Mouse (Mus musculus): ENCODE data around the gene Gm20518. TPM values are rescaled to one million over a fixed set of nuclear protein-coding genes. Genes with fewer than 3 reads are reported as not detected.

Gm20518 gene
- polyA plus RNA-seq, 2 experiments from 2014 or later, result 0.28 to 0.38 TPM

DNA sequence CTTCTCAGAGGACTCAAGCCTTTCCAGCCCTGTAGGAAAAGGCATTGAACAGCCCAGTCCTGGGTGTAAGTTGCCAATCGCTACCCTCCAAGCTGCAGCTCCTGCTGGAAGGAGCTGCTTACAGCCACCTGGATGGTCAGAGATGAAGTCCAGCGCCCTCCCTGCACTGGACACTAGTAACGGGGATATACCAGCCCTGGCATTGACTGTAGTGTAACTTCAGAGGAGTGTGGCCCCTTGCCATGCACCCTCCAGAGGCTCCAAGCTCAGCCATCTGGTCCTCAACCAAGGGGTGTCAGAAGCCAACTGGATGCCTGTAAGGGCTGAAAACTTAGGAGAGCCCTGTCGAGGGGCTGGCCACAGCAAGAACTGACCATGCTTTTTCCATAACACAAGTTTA lies 51.5 kb downstream of the Gm20518 start:
- no peak for ATAC-seq

DNA sequence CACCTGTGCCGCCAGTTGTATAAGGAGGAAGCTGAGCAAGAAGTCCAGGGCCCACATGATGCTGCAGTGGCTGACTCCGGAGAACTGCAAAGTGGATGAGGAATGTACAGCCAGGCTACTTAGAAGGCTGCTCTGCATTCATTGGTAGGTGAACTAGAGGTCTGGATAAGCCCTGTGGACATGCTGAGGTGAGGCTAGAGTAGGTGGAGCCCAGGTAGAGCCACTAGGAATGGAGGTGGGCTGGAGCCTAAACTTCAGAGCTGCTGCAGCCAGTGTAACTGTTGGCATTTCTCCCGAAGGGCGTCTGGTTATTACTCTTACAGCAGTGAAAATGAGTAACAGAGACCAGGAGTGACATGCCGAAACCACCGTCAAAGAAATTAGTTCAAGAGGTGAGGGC lies 53.4 kb downstream of the Gm20518 start, which contains the start of gene Car15:
Car15 (minus strand) TSS at position 314 of the 400 bp plus-strand sequence.
- no peak for ATAC-seq

DNA sequence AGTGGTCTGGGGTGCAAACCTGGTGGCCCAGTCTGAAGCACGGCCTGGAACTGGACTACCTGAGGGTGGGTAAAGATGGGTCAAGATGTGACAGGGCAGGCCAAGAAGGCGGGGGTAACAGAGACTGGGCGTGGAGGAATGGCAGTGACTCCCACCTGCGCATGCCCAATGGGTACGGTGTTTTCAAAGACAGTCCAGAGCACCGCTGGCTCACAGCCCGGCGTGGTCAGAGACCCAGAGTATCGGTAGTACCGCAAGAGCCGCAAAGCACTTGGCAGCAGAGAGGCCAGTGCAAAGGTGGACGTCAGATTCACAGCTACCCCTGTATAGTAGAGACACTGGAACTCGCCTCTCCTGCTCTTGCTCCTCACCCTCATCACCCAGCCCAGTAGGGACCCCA lies 56.0 kb downstream of the Gm20518 start:
- ATAC-seq, result no peak

DNA sequence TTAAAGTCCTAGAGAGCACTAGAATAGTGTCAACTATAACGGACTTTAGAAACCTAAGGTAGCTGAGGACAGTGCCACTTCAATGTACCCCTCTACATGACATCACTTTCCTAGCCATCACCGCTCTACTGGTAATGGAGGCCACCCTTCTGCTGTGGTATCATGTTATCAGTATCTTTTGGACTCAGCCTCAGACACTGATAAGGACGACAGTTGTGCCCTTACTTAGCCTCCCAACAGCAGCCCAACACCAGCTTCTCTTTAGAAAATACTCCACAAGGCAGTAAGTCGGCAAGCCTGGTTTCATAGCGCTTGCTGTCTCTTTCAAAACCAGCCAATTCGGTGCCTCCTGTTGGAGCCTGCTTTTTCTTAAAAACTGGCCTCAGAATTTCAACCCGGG lies 56.9 kb downstream of the Gm20518 start:
- ATAC-seq, result no peak

DNA sequence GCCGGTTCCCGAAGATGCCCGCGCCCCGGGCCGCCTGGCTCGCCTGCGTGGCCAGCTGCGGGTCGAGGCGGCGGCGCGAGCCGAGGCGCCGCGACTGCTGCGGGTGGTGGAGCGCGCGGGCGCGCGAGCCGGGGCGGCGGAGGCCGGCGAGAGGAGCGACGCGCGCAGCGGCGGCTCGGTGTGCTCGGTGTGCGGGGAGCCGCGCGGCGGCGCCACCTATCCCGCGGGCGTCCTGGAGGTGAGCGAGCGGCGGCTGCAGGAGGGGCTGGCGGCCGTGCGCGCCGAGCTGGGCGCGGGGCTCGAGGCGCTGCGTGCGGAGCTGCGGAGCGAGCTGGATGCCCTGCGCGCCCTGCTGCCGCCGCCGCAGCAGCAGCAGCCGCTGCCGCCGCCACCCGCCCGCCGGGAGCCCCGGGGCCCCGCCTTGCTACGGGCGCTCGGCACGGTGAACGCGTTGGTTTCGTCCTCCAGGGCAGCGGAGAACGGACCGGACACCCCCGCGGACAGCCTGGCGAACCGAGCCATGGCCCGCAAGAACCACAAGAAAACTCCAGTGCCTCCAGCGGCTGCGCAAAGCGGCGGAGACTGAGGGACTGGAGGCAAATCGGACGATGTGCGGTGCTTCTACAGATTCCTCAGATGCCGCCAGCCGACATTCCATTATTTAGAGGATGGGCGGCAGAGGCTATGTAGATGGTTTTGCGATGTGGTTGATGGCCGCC lies 57.6 kb downstream of the Gm20518 start:
- ATAC-seq, result no peak

DNA sequence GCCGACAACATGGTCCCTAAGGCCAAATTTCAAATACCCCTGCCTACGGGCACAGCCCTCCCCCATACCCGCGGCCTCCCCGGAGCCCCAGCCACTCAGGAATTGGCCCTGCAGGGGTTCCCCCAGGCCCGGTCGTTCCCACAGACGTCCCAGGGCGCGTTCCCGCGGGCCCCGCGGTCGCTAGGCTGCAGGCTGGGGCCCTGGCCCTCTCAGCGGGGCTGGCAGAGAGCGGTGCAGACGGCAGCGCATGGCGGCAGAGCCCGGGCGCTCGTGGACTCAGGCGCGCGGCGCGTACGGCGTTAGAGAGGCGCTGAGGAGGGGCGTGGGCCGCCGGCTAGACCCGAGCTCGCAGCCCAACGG lies 58.2 kb downstream of the Gm20518 start:
- no peak for ATAC-seq

DNA sequence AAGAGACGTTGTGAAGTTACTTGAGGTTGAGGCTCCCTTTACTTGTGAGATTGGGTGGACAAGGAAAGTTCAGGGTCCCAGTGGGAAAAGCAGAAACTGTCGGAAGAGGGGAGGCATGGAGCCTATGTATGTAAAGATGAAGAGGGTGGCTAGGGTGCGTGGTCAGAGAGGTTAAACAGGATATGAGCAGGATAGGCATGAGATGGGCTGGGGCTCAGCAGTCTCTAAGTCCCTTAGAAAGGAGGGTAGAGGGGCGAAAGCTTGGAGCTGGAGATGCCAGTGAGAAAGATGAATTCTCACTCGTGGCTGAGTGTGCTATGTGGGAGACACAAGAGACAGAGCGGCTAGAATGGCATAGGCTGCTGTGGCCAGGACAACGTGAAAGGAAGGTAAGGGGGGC lies 58.6 kb downstream of the Gm20518 start, which contains the start of gene B830017H08Rik:
B830017H08Rik (plus strand) TSS at position 301 of the 400 bp plus-strand sequence.
- ATAC-seq, result no peak

DNA sequence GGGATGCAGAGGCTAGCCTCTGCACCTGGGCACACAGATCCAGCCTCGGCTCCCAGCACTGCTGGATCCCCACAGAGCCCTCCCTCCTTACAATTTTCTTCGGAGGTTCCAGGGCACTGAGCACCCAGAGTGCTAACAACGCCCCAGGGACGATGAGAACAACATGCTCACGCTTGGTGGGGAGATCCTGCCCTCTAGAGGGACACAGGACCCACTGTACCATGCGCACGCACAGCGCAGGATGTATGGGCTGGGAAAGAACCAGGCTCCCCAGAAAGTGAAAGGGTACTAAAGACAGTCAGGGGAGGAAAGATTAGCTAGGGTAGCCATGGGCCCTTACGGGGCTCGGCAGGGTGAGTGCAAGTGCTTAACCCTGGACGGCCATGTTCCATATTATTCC lies 59.7 kb downstream of the Gm20518 start:
- no peak for ATAC-seq

DNA sequence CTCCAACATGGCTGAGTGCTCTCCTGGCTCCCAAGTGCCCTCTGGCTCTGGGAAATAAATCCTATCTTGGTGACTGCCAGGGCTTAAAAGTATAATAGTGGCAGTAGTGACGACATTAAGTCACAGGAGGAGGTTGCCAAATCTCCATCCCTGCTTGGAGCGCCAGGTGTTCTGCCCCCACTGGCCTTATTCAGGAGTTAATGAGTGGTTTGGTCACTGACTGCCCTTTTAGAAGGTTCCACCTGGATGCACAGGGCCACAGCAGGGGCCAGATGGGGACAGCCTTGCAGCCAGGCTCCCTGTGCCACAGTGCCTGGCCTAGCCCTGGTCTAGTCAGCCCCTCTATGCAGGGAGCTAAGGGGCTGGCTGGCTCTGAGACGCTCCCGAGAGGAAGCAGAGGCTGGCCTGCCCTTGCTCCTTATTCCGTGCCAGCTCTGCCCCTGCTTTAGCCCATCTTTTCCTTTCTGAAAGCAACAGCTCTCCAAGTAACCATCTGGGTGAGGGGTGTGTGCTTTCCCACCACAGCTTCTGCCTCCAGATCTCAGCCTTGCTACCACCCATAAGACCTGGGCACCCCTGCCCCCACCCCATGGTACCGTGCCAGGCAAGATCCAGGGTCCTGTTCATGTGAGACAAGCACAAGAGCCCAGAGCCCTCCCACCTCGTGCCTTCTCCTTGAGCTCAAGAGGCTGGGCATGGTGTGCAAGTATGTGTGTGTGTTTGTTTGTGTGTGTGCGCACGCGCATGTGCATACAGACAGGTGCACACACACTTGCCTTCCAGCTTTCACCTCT lies 60.9 kb downstream of the Gm20518 start:
- ATAC-seq, result no peak

DNA sequence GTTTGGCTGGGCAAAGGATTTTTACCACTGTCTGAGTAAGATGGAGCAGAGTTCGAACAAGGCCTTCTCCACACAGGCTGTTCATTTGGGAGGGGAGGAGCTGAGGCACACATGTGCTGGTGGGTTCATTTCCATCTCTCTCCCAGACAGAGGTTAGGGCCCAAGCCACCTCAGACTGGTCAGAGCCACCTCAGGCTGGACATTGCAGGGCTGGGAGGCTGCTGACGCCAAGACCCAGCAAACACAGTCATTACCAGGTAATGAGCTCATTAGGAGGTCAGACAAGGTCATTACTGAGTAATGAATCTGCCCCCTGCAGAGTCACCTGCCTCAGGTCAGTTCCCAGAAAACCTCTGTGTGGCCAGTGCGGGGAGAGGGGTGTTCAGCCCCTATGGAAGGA lies 62.6 kb downstream of the Gm20518 start:
- ATAC-seq, result no peak

DNA sequence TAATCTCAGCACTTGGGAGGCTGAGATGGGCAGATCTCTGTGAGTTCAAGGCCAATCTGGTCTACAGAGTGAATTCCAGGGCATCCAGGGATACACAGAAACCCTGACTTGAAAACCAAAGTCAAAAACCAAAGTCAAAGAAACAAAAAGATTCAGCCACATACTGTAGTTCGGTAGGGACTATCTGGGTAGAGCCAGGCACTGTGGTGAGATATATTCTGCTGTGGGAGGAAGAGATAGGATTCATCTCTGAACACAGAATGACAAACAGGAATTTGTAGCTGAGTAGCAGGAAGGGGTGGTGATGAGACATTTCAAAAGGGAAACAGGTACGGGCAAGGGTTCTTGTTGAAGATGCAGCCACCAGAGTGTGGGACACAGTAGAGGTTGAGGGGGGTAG lies 63.2 kb downstream of the Gm20518 start:
- no peak for ATAC-seq

DNA sequence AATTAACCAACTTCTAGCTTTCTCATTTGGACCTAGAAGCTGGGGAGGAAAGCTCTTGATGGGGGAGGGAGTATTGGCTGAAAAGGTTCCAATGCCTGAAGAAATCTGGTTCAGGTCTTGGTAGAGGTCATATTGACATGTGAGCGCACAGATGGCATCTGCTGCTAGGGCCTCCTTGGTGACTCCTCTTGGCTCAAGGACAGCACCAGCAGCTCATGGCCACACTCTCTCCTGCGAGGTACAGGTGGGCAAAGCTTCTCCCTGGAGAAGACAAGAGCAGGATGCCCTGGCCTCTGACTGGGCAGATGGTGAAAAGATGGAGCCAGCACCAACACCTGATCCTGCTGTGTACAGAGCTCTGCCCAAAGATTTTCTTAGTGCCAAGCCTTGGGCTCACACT lies 65.0 kb downstream of the Gm20518 start:
- no peak for ATAC-seq

DNA sequence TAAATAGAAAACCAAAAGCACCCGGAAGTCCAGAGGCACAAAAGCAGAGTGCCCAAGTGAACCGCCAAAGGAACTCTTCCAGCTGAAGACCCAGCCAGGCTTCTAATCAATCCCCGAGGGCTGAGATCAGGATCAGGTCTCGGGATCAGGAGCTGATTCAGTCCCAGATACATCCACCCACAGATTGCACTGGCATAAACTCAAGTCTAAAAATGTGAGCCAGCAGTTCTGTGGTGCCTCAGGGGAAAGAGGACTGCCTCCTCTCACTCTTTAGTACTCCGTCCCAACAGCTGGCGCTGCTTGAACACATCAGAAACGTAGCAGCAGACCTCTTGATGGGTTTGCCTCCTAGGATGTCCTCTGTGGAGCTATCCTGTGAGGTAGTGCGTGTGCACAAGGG lies 74.9 kb downstream of the Gm20518 start:
- ATAC-seq, result no peak

DNA sequence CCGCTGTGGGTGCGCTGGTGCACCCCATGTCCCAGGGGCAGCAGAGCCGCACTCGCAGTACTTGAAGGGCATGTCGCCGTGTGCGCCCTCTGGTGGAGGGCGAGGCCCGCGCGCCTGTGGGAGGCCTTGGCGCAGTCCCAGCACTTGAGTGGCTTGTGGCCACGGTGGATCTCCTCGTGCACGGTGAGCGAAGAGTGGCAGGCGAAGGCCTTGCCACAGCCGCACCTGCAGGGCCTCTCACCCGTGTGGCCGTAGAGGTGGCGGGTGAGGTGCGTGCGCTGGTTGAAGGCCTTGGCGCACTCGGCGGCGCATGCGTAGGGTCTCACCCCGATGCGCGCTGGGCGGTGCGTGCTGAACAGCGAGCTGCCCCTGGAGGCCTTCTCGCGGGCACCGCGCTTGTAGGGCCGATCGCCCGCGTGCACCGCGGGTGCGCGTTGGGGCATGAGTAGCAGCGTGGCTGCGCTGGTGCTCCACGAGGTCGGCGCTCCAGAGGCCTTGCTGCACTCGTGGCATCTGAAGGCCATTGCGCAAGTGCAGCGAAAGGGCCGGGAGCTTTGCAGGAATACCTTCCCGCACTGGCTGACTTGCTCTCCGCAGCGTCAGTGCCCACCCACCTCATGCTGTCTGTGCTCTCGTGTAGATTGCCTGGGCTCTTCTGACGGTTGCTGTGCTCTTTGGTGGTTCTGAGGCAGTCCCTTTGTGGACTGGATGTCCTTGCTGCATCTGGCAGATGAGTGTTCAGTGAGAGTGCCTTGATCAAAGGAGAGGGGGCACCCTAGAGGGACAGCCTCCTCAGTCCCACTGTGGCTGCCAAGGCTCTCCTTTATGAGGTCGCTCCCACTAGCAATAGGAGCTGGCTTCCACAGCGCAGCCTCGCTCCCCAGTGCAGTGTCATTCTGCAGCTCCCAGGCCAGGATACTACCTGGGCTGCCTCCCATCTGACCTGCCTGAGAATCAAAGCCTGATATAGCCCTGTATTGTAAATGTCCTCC lies 75.8 kb downstream of the Gm20518 start:
- ATAC-seq, result peak; percentile 90

DNA sequence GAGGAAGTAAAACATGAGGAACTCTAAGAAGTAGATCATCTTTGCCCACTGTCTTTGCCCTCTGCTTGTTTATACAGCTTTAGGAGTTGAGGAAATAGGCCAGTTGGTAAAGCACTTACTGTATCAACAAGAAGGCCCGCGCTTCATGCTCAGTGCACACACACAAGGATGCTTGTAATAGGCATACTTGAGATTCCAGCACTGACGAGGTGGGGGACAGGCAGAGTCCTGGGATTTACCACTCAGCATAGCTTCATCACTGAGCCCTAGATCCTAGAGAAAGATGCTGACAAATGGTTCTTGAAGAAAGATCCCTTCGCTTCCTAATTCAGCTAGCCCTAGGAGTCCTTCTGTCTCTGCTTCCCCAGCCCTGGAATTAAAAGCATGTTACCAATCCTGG lies 78.3 kb downstream of the Gm20518 start:
- no peak for ATAC-seq

DNA sequence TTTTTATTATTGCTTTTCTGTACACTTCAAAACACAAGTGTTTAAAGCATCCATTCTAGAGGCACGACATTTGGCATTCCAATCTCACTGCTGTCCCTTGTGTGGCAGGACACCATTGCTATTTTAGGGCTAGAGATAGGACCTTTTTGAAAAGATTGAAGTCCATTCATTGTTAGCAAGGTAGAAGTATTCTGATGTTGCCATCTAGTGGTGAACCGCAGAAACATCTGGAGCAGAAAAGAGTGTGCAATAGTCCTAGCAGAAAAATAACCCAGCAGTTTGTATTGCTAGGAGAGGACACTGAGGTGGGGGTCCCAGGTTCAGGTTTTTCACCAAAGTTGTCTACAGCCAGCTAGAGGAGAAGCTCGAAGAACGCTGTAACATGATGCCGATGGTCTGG lies 79.4 kb downstream of the Gm20518 start:
- peak; percentile 35 for ATAC-seq

DNA sequence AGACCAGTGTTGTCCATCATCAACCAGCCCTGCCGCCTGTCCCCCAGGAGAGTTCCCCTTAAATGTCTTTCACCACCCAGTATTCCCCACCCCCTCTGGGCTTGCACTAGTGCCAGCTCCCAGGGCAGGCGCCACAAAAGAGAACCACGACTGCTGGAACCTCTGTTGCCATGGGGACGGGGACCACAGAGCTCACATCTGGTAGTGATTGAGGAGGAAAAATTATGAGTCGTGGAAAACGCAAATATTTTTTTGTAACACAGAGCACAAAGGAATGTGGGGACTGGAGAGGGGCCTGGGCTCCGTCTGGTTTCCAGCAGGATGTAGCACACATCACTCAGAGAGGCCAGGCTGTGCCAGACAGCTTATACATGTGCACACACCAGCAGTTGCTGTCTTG lies 81.8 kb downstream of the Gm20518 start:
- ATAC-seq, result no peak

DNA sequence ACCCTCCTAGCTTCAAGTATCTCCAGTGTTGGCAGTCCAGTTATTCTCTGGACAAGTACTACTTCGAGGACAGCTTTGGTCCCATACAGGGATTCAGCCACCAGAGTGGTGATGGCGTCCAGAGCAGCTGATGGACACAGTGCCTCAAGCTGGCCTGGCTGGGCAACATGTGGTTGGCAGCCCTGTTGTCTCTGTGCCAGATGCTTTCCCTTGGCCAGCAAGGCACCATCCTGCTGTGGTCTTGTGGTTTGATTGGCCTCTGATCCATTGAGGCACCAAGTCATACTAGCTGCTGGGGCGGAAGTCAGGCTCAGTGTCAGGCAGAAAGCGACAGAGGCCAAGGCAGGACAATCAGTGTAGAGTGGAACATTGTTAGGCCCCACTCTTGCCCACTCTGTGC lies 82.3 kb downstream of the Gm20518 start:
- no peak for ATAC-seq

DNA sequence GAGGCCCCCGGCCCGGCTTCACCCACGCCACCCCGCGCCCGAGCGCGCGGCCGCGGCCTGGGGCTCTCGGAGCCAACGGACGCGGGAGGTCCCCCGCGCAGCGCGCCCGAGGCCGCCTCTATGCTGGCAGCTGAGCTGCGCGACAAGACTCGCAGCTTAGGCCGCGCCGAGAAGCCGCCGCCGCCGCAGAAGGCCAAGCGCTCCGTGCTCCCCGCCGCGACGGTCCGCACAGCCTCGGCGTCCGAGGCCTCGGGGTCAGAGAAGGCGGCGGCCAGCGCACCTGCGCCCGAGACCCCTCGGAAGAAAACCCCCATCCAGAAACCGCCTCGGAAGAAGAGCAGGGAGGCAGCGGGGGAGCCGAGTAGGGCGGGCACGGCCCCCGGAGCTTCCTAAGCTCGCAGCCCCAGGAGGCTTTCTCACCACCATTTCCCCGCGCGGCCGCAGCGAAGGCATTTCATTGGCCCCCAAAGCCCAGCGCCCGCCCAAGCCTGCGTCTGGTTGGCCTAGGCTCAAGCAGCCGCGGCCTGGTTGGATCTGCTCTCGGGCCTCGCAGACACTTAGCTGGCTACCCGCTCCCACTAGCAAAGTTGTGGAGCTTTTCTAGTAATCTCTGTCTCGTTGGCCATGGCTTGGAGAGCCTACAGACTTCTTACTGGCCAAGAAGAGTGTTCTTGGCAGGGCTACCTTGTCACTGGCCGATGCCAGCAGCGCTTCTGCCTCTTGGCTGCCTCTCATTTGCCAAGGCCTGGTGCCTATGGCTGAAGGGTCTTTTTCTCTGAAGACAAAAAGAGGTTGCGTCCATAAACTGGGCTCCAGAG lies 84.1 kb downstream of the Gm20518 start:
- peak; percentile 93 for ATAC-seq

DNA sequence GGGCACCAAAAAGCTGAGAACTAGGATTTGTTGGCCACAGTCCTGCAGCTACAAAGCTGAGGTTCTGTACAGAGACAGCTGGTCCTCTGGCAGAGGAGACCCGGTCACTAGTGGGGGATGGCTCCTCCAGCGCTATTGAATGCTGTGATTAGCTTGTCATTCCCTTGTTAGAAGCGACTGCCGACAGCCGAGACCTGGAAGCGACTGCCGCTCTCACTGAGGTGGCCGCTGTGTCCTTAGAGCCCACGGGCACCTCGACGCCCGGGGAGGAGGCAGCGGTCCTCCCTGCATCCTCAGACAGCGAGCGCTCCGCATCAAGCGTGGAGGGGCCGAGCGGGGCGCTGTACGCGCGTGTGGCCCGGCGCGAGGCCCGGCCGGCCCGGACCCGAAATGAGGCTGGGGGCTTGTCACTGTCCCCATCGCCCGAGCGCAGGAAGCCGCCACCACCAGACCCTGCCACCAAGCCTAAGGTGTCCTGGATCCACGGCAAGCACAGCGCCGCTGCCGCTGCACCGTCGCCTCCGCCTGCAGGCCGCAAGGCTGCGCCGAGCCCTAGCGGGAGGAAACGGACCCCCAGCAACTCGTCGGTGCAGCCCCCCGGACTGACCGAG lies 84.8 kb downstream of the Gm20518 start:
- peak; percentile 1 for ATAC-seq

DNA sequence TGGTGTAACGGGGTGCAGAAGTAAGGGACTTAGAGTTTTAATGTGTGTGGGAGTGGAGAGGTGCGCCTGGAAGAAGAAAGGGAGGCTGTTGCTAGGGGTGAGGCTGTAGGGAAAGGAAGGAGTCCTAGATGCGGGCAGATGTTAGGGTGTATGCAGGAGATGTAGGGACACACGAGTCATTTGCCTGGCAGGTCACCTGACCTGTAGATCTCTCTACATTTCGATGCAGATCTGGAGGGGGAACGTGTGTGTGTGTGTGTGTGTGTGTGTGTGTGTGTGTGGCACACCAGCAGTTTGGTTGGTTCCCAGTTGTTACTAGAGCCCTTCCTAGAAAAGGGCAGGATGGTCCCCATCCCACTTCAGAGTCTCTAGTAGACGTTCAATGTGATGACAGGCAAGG lies 86.5 kb downstream of the Gm20518 start:
- ATAC-seq, result no peak
